Mouse (Mus musculus): ENCODE results near the gene Srcap.
"Not testable (repeated sequence)": the region's sequence is repeated elsewhere in the genome, so short reads cannot be mapped to it uniquely, and the experiment has no call there.

The Srcap gene

DNA sequence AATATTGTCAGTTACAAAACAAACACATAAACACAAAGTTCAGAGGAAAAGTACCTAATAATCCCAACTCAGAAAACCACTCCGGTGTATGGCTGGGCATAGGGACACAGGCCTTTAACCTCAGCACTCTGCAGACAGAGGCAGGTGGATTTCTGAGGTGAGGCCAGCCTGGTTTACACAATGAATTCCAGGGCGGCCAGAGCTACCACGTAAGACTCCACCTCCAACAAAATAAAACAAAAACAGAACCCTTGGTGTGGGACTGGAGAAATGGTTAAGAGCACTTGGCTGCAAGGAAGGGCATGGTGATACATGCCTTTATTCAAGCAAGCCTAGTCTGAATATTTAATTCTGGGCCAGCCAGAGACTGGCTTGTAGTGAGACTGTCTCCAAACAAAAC, 19.9 kb upstream of the Srcap start:
- no peak for DNase-seq

DNA sequence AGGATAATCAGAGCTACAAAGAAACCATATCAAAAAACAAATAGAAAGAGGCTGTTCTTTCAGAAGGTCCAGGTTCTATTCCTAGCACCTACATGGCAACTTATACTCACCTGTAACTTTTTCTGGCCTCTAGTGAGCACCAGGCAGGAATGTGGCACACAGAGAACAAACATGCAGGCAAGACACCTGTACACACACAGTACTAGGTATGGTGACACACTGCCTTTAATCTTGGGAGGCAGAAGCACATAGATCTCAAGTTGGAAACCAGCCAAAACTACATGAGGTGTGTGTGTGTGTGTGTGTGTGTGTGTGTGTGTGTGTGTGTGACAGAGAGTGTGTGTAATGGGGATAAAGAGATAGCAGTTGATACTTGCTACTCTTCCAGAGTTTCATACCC, 17.1 kb upstream of the Srcap start:
- DNase-seq: no peak

DNA sequence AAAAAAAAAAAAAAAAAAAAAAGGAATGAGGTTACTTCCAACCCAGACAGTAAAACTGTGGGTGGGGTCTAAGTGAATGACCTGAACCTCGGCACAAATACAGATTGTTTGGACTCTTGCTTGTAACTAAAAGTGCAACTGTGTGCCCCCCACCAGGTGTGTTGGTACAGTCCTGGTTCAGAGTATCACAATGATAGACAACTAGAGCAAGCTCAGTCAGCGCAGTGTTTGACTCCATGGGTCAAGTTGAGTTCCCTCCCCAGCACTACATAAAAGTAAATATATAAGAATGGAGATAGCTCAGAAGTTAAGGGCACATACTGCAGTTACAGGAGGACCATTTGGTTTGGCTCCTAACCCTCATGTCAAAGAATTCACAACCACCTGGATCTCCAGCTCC, 14.4 kb upstream of the Srcap start:
- DNase-seq: no peak

DNA sequence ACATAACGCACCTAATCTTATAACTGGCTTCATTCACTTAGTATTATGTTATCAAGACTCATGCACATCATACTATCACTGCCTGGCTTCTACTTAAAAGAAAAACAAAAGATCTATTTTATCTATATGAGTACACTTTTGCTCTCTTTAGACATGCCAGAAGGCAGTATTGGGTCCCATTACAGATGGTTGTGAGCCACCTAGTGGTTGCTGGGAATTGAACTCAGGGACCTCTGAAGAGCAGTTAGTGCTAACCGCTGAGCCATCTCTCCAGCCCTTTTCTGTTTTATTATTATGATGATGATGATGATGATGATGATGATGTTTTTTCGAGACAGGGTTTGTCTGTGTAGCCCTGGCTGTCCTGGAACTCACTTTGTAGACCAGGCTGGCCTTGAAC, 13.4 kb upstream of the Srcap start:
- no peak for DNase-seq

DNA sequence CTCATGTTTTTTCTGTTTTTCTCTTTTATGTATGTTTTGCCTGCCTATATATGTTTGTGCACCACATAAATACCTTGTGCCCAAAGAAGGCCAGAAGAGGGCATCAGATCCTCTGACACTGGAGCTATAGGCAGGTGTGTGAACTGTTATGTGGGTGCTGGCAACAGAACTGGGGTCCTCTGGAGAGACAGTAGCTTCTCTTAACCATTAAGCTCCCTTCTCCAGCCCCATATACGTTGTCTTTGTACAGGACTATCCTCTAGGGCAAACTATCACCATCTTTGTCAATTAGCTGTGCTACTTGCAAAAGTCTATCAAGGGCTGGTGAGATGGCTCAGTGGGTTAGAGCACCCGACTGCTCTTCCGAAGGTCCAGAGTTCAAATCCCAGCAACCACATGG, 3.5 kb upstream of the Srcap start:
- no peak for DNase-seq

DNA sequence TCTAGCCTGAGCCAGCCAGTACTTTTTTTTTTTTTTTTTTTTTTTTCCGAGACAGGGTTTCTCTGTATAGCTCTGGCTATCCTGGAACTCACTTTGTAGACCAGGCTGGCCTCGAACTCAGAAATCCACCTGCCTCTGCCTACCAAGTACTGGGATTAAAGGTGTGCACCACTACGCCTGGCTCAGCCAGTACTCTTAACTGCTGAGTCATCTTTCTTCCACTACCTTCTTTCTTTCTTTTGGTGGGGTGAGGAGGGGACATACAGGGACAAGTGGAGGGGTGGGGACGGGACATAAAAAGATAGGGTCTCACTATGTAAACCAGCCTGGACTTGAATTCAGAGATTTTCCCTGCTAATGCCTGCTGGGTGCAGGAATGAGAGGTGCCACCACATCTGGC, 2.0 kb upstream of the Srcap start:
- DNase-seq: not testable (repeated sequence)

DNA sequence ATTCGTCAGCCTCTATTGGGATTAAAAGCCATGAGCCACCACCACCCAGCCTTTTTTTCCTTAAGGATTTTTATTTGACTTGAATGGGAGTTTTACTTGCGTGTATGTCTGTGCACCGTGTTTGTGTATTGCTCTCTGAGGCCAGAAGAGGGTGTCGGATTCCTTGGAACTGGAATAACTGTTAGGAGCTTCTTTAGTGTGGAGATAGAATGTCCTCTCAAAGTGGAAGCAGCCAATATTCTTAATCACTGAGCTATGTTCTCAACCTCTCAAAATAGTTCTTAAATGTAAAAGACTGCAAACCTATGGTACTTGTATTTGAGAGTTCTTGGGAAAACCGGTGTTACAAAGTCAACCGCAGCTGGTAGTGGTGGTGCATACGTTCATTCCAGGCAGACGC, 542 bp upstream of the Srcap start:
- DNase-seq: no peak

DNA sequence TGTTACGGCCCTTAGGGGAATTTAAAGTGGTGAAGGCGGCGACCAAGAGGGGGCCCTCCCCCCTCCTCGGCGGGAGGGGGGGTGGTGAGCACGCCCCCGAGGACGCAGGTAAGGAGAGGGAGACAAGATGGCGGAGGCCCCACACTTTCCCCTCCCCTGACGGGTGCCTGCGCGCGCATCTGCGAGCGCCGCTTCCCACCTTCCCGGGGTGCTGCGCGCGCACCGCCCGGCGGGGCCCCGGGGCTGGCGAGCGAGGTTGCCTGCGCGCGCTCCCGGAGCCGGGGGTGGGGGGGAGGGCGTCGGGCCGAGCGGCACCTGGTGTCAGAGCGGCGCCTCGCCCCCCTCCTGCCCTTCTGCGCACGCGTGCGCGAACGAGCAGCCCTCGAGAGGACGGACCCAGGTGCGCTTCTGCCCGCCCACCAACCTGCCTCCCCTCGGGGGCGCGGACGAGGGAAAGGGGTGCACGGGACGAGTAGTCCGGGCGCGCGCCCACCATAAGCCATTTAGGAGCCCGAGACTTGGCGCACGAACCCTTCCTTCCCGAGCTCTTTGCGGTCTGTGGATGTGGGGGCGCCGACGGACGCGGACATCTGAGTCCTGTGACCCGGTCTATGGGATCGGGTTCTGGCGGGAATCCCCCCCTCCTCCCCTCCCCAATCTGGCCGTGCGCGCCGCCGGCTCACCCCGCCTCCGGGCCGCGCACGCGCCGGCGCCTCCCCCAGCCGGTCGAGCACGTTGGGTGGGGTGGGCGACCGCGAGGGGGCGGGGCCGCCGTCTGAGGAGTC, 640 bp downstream of the Srcap start:
- DNase-seq: peak; percentile 89

DNA sequence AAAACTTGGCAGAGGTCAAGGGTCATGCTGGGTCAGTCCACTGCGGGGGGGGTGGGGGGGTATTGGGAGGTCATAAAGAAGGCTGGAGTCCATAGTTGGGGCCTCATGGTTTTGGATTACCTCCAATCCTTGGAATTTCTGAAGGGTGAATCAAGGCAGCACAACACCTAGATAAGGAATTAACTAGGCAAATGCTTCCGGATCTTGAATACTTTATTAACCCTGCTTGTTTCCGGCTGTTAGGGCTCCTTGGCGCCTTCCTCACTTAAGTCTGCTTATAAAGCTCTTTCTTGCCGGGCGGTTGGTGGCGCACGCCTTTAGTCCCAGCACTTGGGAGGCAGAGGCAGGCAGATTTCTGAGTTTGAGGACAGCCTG, 1.2 kb downstream of the Srcap start:
- DNase-seq: peak; percentile 30

DNA sequence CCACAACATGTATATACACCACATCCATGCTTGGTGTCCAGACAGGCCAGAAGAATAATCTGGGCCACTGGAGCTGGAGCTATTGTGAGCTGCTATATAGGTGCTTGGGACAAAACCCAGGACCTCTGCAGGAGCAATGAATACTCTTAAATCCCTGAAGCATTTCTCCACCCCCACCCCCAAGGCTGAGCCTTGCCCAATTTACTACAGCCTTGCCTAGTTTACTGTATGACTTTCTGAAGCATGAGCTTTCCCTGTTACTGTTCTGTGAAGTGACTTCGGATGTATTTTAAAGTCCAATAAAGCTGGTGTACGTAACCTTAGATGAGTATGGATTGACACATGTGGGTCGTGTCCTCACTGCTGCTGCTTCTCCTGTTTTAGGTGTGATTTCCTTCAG, 2.0 kb downstream of the Srcap start:
- no peak for DNase-seq

DNA sequence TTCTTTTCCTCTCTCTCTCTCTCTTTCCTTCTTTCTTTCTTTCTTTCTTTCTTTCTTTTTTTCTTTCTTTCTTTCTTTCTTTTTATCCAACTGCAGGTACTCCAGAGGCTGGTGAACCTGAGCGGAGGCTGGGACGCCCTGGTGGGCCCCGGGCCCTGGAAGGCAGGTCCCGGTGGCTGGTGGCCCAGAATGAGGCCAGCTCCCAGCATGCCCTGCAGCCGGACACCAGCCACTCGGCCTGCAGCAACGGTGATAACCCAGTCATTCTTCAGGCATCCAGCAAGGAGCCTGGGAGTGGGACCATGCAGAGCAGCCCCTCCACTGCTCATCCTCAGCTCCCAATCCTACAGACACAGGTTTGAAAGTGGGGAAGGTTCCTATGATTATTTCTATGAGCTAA, 4.1 kb downstream of the Srcap start:
- DNase-seq: peak; percentile 20

DNA sequence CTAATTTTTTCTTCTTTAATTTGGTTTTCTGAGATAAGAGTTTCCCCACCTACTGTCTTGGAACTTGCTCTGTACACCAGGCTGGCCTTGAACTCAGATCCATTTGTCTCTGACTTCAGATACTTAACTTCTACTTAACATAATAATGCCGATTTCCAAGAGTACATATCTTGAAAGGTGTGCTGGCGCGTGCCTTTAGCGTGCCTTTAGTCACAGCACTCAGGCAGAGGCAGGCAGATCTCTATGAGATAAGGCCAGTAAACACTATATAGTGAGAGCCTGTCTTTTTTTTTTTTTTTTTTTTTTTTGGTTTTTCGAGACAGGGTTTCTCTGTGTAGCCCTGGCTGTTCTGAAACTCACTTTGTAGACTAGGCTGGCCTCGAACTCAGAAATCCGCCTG, 4.6 kb downstream of the Srcap start:
- DNase-seq: no peak

DNA sequence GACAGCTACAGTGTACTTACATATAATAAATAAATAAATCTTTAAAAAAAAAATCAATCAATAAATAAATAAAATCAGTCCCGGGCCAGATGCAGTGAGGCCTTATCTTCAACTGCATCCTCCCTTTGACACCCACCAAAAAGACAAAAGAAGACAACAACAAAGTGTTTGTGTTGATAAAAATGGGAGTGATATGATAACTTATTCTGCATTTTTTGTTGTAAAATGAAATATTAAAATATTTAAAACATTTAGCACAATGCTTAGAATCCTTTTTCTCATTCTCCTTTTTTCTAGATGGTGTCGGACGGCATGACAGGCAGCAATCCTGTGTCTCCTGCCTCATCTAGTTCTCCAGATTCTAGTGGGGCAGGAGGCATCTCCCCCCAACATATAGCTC, 7.5 kb downstream of the Srcap start, which contains the start of gene Gm42715:
Gene Gm42715, plus strand, starts transcription at position 301 of the 400 bp plus-strand sequence.
- DNase-seq: no peak

DNA sequence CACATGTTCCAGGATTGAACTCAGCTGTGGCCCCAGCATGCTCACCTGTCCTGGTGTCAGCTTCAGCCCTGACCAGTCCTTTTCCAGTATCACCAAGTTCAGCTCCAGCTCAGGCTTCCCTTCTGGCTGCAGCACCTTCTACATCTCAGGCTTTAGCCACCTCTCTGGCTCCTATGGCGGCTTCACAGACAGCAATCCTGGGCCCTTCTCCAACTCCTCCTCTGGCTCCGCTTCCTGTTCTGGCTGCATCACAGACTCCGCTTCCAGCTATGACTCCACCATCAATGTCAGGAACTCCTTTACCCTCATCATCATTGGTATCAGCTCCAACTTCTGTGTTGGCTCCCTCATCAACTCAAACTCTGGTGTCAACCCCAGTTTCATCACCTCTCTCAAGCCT, 29.9 kb downstream of the Srcap start:
- DNase-seq: no peak

DNA sequence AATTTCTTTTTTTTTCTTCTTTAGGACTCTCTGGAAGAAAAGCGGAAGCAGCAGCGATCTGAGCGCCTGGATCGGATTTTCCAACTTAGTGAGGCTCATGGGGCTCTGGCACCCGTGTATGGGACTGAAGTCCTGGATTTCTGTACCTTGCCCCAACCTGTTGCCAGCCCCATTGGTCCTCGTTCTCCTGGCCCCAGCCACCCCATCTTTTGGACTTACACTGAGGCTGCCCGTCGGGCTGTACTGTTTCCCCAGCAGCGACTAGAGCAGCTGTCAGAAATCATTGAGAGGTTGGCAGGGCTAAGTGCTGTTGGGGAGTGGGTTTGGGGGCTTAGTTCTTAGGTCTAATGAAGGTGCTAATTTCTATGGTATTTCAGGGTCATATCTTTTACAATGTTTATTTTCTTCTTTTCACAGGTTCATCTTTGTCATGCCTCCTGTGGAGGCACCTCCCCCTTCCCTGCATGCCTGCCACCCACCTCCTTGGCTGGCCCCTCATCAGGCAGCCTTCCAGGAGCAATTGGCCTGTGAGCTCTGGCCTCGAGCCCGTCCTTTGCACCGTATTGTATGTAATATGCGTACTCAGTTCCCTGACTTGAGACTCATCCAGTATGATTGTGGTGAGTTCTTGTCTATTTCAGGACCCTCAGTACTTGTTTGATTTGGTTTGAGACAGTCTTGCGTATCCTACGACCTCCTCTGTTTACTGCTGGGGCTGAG, 37.5 kb downstream of the Srcap start:
- DNase-seq: peak; percentile 70

DNA sequence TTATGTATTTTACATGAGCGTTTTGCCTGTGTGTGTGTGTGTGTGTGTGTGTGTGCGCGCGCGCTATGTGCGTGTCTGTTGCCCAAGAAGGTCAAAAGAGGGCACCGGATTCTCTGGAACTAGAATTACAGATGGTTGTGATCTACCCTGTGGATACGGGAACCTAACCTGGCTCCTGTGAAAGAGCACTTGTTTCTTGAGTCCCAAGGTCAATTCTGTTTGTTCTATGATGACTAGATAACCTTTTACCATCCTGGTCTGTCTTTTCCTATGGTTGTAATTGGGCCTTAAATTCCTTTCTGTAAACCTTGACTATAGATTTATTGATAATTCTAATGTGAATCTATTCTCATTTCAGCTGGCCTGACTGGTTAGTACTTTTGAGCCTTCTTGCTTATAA, 39.8 kb downstream of the Srcap start:
- no peak for DNase-seq

DNA sequence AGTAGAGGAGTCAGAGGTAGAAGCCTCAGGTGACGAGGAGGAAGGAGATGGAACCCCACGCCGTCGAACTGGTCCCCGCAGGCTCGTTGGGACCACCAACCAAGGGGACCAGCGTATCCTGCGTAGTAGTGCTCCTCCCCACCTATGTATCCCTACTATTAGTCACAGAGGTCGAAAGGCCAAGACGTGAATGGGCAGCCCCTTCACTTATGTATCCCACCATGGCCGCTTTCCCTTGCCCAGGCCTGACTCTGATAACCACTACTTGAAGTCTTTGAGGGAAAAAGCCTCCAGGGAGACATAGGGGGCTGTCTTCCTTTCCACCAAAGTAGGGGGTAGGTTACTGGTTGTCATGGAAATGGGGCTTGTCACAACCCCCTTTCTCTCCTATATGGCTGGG, 48.8 kb downstream of the Srcap start:
- DNase-seq: no peak

DNA sequence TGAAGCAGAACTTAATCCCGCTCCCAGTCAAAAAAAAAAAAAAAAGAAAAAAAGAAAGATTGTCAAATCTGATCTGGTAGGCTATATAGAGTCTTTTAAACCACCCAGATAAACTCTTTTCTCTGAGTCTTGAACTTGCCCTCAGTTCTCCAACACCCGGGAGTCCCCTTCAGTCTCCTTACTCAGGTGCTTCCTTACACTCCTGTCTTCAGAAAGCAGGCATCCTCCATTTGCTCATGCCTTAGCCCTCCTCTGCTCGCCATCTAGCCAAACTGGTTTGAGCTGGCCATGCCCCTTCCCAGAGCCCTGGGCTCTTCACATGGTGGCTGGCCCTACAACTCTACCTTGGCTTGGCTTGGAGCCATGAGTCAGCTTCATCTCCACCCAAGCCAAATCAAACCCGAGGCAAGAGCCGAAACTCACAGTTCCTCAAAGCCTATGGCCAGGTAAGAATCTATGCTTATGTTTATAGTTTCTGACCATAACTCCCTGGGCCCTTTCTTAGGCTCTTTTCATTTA, 49.6 kb downstream of the Srcap start, which contains the start of gene Tmem265:
Gene Tmem265, plus strand, starts transcription at position 51 of the 519 bp plus-strand sequence.
- no peak for DNase-seq

DNA sequence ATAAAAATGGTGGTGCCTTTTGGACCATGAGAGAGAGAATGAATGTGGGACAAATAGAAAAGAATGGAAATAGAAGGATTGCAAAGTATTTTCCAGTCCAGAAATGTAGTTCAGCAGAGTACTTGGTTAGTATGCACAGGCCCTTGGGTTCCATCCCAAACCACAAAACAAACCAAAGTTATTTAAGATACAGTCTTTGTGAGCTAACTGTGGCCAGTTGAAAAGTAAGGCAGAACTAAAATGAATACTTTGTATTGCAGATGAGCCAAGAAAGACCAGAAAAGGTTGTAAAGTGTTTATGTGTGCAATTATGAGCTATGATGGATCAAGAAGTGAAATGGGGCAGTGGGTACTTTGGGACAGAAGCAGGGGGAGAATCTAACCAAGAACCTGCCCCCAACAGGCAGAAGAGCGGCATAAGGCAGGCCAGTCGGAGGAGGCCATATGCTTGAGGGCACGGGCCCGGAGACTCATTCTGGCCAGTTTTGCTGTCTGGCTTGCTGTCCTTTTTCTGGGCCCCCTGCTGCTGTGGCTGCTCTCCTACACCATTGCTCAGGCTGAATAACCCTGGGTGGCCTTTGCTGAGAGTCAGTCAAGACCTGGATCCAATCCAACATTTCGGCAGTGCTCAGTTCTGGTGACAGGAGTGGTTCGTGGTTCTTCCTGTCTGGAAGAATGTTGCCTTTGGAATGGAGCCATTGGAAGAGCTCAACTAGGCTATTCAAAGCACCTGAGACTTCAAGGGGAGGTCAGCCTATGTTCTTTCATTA, 52.8 kb downstream of the Srcap start:
- peak; percentile 92 for DNase-seq

DNA sequence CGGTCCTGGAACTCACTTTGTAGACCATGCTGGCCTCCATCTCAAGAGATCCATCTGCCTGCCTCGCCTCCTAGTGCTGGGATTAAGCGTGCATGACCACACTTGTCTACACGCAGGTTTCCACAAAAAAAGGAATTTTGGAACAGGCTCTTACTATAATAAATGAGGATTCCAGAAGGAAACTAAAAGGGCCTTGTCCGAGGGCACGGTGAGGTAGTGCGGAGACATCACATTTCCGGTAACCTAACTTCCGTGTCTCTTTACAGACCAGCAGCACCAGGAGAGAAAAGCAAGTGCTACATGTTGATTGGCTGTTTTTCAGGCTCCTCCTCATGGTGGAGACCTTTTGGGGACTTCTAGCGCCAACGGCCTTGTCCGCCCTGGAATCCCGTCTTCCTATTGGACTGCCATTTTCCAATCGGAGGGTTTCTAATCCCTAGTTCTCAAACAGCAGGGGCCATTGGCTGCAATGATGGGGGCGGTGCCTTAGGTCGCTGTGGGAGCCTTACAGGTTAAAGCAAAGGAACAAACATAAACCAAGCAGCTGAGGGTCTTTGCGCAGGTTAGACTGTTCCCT, 61.2 kb downstream of the Srcap start, which contains the start of gene Phkg2:
Gene Phkg2, plus strand, starts transcription at position 446 of the 577 bp plus-strand sequence.
- DNase-seq: peak; percentile 90

DNA sequence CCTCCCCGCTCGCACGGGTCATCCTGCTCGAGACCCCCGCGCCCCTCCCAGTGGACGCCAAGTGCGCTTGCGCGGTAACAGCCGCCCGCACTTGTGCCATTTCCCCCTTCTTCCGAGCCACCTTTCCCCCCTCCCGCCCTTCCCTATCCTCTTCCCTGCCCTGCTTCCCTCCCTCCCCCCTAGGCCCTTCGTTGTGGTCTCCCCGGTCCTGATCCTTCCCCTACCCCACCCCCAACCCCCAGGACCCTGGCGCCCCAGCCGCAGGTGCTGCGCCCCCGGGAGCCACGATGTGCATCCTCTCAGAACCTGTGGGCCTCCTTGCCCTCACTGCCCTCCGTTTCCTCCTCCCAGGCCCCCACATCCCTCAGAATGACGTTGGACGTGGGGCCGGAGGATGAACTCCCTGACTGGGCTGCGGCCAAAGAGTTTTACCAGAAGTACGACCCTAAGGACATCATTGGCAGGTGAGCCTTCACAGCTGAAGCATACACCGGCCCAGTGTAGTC, 61.8 kb downstream of the Srcap start:
- DNase-seq: no peak

DNA sequence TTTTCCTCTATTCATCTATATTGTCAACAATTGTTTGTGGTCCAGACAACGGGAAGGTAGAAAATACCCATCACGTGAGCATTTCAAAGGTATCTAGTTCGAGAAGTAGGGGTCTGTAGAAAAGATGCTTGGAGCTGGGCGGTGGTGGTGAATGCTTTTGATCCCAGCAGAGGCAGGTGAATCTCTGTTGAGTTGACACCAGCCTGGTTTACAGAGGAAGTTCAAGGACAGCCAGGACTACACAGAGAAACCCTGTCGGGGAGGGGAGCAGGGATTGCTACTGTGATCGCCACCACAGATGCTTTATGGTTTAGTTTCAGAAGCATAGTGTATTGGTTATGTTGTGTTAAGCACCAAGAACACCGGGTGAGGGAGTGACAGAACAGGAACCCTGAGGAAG, 62.3 kb downstream of the Srcap start:
- no peak for DNase-seq

DNA sequence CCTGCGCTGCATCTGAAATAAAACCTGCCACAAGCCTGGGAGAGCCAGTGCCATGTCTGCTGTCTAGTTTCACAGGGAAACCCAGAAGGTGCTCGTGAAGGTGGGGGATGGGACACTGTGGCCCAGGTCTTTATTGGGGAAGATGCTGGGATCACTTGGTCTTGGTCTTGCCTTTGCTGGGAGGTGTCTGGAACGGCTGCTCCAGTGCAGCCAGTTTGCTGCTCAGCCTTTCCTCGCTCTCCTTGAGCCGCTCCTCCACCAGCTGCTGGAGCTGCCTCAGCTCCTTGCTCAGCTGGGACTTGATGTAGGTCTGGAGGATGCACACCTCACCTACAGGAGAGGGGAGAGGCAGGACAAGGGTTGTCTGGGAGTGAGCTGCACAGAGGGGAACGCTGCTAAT, 71.5 kb downstream of the Srcap start:
- no peak for DNase-seq

Measured in cerebellum, adult 11 months (tissue).